Mouse (Mus musculus): ENCODE measurements around the gene Zc3h10. TPM values are rescaled to one million over a fixed set of nuclear protein-coding genes. Genes with fewer than 3 reads are reported as not detected.
A peak's percentile ranks its signal among the peaks of the same experiment; 100 is the strongest.

Zc3h10 gene
- polyA plus RNA-seq, 2 experiments = 4.0 to 4.3 TPM

DNA sequence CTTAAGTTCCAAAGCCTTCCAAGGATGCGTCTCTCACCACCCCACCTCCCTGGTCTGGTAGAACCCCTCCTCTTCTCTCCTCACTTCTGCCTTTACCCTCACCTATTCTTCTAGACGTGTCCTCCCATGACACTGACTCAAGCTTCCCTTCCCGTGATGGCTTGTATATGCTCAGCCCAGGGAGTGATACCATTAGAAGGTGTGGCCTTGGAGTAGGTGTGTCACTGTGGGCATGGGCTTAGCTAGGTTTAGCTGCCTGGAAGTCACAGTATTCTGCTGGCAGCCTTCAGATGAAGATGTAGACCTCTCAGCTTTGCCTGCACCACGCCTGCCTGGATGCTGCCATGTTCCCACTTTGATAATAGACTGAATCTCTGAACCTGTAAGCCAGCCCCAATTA, 32.5 kb downstream of the Zc3h10 start:
- peaks cover 3 to 27% of the 10 kb centered on the region in 2 experiments; a peak in 3 of 4 replicates for H3K4me1 ChIP-seq (replicated peaks; ENCODE audit: control insufficient read depth in 2 of 2, insufficient read depth in 2 of 2, low read length in 1 of 2)
- no peak overlapping the region for H3K4me2 ChIP-seq (ENCODE audit: low read depth)
- WGBS (ENCODE audit: insufficient replicate concordance) = 57% methylated on average over 4 of the region's 4 CpGs
- no peak overlapping the region for H3K4me3 ChIP-seq (ENCODE audit: insufficient read depth in 1 of 2, low read depth in 2 of 2, low read length in 2 of 2)
- no peak overlapping the region for H3K27ac ChIP-seq
- H3K9me3 ChIP-seq (ENCODE audit: control insufficient read depth, low read length) = no peaks in the 10 kb centered on the region
- peaks cover 4% of the 10 kb centered on the region; the same call in 1 of the 2 replicates for H3K36me3 ChIP-seq (replicated peaks; ENCODE audit: control insufficient read depth, insufficient read depth, low read depth)
- no peak for ATAC-seq (ENCODE audit: insufficient read depth)
- DNase-seq (ENCODE audit: low read depth in 3 of 3, low spot score in 3 of 3) = no peak
- H3K9ac ChIP-seq (replicated peaks) = no peak overlapping the region
- H3K27me3 ChIP-seq (ENCODE audit: control insufficient read depth, insufficient read depth, low read length) = no peaks in the 10 kb centered on the region
- TF ChIP-seq EP300 (IDR thresholded peaks at IDR 0.05; ENCODE audit: low read depth) (no peak), CTCF (IDR thresholded peaks at IDR 0.05; ENCODE audit: low read depth) (no peak)

DNA sequence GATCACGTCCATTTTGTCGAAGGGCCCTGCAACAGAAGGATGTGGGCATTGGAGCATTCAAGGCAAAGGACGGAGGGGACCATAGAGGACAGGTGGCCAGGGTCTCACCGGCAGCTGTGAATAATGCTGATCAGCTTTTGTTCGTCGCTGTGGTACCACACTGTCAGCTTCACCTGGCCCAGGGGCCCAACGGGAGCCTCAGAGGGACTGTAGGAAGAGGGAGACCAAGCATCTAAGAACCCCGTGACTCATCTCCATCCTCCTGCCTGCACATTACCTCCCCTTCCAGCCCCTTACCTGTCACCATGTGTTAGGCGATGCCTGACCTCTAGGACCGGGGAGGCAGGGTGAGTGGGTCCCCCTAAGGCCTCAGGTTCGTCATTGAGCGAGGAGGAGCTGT, 35.8 kb downstream of the Zc3h10 start:
- Histone ChIP-seq H3K4me2 (ENCODE audit: low read depth) (no peak overlapping the region), H3K27ac (no peak overlapping the region), H3K36me3 (replicated peaks; ENCODE audit: control insufficient read depth, insufficient read depth, low read depth) (no peaks in the 10 kb centered on the region; the same call in 1 of the 2 replicates), H3K4me1 (replicated peaks; ENCODE audit: control insufficient read depth in 2 of 2, insufficient read depth in 2 of 2, low read length in 1 of 2) (peaks cover 3 to 21% of the 10 kb centered on the region in 2 experiments; a peak in 3 of 4 replicates), H3K27me3 (ENCODE audit: control insufficient read depth, insufficient read depth, low read length) (no peaks in the 10 kb centered on the region), H3K9me3 (ENCODE audit: control insufficient read depth, low read length) (no peaks in the 10 kb centered on the region), H3K4me3 (ENCODE audit: insufficient read depth in 1 of 2, low read depth in 2 of 2, low read length in 2 of 2) (no peak overlapping the region), H3K9ac (replicated peaks) (no peak overlapping the region)
- DNase-seq (ENCODE audit: low read depth in 3 of 3, low spot score in 3 of 3) (no peak), ATAC-seq (ENCODE audit: insufficient read depth) (no peak)
- WGBS (ENCODE audit: insufficient replicate concordance) = 86% methylated on average over 12 of the region's 12 CpGs
- TF ChIP-seq EP300 (IDR thresholded peaks at IDR 0.05; ENCODE audit: low read depth) = no peak
- TF ChIP-seq CTCF (IDR thresholded peaks at IDR 0.05; ENCODE audit: low read depth) = no peak

DNA sequence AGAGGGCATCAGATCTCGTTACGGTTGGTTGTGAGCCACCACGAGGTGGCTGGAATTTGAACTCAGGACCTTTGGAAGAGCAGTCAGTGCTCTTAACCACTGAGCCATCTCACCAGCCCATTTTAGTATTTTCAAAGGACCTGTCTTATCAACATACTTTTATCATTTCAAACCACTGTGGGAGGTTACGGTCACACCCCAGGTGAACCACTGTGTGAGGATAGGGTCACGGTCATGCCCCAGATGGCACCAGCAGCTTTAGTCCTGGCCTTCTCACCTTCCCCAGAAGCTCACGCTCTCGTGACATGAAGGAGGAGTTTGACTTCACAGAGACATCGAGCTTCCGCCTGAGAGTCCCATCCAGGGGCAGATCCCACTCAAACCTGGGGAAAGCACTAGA, 36.4 kb downstream of the Zc3h10 start:
- TF ChIP-seq EP300 (IDR thresholded peaks at IDR 0.05; ENCODE audit: low read depth) = no peak
- TF ChIP-seq CTCF (IDR thresholded peaks at IDR 0.05; ENCODE audit: low read depth) = no peak
- Histone ChIP-seq H3K4me1 (replicated peaks; ENCODE audit: control insufficient read depth in 2 of 2, insufficient read depth in 2 of 2, low read length in 1 of 2) (peaks cover 3 to 15% of the 10 kb centered on the region in 2 experiments; a peak in 3 of 4 replicates), H3K9ac (replicated peaks) (no peak overlapping the region), H3K9me3 (ENCODE audit: control insufficient read depth, low read length) (no peaks in the 10 kb centered on the region), H3K4me2 (ENCODE audit: low read depth) (no peak overlapping the region), H3K36me3 (replicated peaks; ENCODE audit: control insufficient read depth, insufficient read depth, low read depth) (no peaks in the 10 kb centered on the region; the same call in 1 of the 2 replicates), H3K27me3 (ENCODE audit: control insufficient read depth, insufficient read depth, low read length) (no peaks in the 10 kb centered on the region), H3K4me3 (ENCODE audit: insufficient read depth in 1 of 2, low read depth in 2 of 2, low read length in 2 of 2) (no peak overlapping the region), H3K27ac (no peak overlapping the region)
- ATAC-seq (ENCODE audit: insufficient read depth) (peak; percentile 37; the same call in 1 of the 2 replicates), DNase-seq (ENCODE audit: low read depth in 3 of 3, low spot score in 3 of 3) (no peak)
- 66% methylated on average over 9 of the region's 9 CpGs for WGBS (ENCODE audit: insufficient replicate concordance)

DNA sequence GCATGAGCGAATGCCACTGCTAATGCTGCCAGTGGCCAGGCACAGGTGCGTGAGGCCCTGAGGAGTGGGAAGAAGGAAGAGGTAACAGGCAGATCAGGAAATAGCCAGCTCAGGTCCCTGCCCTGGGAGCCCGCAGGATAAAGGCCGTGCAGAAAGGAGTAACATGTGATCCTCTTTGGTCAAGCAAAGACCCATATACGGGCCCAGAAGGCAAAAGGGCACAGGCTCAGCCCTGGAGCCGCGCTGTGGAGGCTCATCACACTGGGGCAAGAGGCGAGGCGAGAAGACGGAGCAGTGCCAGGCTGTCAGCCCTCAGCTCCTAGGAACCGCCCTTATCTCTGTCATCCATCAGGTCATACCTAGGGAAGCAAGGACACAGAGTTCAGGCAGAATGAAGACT, 37.3 kb downstream of the Zc3h10 start:
- no peak overlapping the region for H3K9ac ChIP-seq (replicated peaks)
- TF ChIP-seq CTCF (IDR thresholded peaks at IDR 0.05; ENCODE audit: low read depth) (no peak), EP300 (IDR thresholded peaks at IDR 0.05; ENCODE audit: low read depth) (no peak)
- ATAC-seq (ENCODE audit: insufficient read depth) = no peak
- DNase-seq (ENCODE audit: low read depth in 3 of 3, low spot score in 3 of 3) = no peak
- H3K4me1 ChIP-seq (replicated peaks; ENCODE audit: control insufficient read depth in 2 of 2, insufficient read depth in 2 of 2, low read length in 1 of 2) = peaks cover 3 to 13% of the 10 kb centered on the region in 2 experiments
- H3K36me3 ChIP-seq (replicated peaks; ENCODE audit: control insufficient read depth, insufficient read depth, low read depth) = no peaks in the 10 kb centered on the region; the same call in 1 of the 2 replicates
- H3K4me2 ChIP-seq (ENCODE audit: low read depth) = no peak overlapping the region
- WGBS (ENCODE audit: insufficient replicate concordance) = 87% methylated on average over 11 of the region's 11 CpGs
- no peaks in the 10 kb centered on the region for H3K27me3 ChIP-seq (ENCODE audit: control insufficient read depth, insufficient read depth, low read length)
- H3K9me3 ChIP-seq (ENCODE audit: control insufficient read depth, low read length) = no peaks in the 10 kb centered on the region
- H3K27ac ChIP-seq = no peak overlapping the region
- no peak overlapping the region for H3K4me3 ChIP-seq (ENCODE audit: insufficient read depth in 1 of 2, low read depth in 2 of 2, low read length in 2 of 2)

DNA sequence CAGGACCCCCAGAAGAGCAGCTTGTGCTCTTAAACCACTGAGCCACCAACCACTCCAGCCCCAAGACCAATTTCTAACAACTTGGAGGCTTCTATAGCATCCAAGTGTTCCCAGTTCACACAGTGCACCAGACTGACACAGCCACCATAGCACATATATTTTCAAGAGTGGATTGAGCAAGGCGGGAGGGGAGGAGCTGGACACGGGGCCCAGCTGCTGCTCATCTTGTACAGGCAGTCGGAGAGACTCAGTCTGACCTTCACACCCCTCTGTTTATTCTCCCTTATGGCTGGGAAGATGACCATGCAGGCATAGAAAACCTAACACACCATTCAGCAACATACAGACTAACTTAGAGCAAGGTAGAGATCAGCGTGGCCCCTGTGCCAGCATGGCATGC, 37.7 kb downstream of the Zc3h10 start:
- no peak for TF ChIP-seq CTCF (IDR thresholded peaks at IDR 0.05; ENCODE audit: low read depth)
- TF ChIP-seq EP300 (IDR thresholded peaks at IDR 0.05; ENCODE audit: low read depth) = no peak

More for the DNA sequence above, 37.7 kb downstream of the Zc3h10 start:
- Histone ChIP-seq H3K9me3 (ENCODE audit: control insufficient read depth, low read length) (no peaks in the 10 kb centered on the region), H3K27ac (no peak overlapping the region), H3K4me2 (ENCODE audit: low read depth) (no peak overlapping the region), H3K27me3 (ENCODE audit: control insufficient read depth, insufficient read depth, low read length) (no peaks in the 10 kb centered on the region), H3K9ac (replicated peaks) (no peak overlapping the region), H3K4me3 (ENCODE audit: insufficient read depth in 1 of 2, low read depth in 2 of 2, low read length in 2 of 2) (no peak overlapping the region), H3K36me3 (replicated peaks; ENCODE audit: control insufficient read depth, insufficient read depth, low read depth) (no peaks in the 10 kb centered on the region; the same call in 1 of the 2 replicates), H3K4me1 (replicated peaks; ENCODE audit: control insufficient read depth in 2 of 2, insufficient read depth in 2 of 2, low read length in 1 of 2) (peaks cover 7 to 13% of the 10 kb centered on the region in 2 experiments)
- no peak for DNase-seq (ENCODE audit: low read depth in 3 of 3, low spot score in 3 of 3)
- WGBS (ENCODE audit: insufficient replicate concordance) = 78% methylated on average over 4 of the region's 4 CpGs
- no peak for ATAC-seq (ENCODE audit: insufficient read depth)
